Mouse (Mus musculus): ENCODE measurements at regions not wholly inside any gene's neighbourhood (a gene's known extent, or its start where the extent isn't known, plus 50 kb on each side); places are given as distances from the start of the nearest gene placed in this dataset.

DNA sequence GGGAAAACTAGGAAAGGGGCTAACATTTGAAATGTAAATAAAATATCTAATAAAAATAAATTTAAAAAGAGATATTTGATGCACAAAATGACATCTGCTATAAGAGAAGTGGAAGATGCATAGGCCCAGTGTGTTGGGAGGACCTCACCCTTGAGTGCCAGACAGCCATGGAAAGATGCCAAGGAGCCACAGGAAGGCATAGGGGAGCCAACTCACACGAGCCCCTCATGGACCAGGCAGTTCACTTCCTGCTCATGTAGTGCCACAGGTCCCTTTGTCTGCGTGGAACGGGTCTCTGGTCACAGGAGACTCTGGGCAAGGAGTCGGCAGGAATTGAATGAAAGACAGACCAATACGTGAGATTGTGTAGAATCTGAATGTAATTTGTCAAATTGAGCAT is 152.0 kb downstream of the Med10 start:
- Histone ChIP-seq H3K27me3 (replicated peaks) (no peaks in the 10 kb centered on the region), H3K4me2 (ENCODE audit: insufficient read depth, low read depth, poor library complexity, severe bottlenecking) (no peak overlapping the region), H3K27ac (ENCODE audit: insufficient read depth, low read depth) (no peak overlapping the region), H3K4me3 (replicated peaks in 1 of 3; ENCODE audit: low read depth in 2 of 3, low read length in 2 of 3, poor library complexity in 1 of 3) (no peak overlapping the region), H3K36me3 (replicated peaks in 1 of 2; ENCODE audit: control insufficient read depth in 1 of 2, insufficient read depth in 1 of 2, low read length in 1 of 2) (no peaks in the 10 kb centered on the region), H3K4me1 (ENCODE audit: control insufficient read depth in 1 of 2, insufficient read depth in 2 of 2) (no peaks in the 10 kb centered on the region), H3K79me2 (replicated peaks; ENCODE audit: control insufficient read depth, extremely low read depth, insufficient read depth, poor library complexity, severe bottlenecking) (no peaks in the 10 kb centered on the region), H3K9me3 (replicated peaks; ENCODE audit: low read length) (peaks cover 70% of the 10 kb centered on the region), H3K9ac (ENCODE audit: insufficient read depth, low read depth) (no peak overlapping the region)
- dilution Hi-C loops (cut with MboI; ENCODE audit: extremely low pct_ligation_motif_present, extremely low pct_unique_long_range_greater_than_20kb, low sequenced_read_pairs): no loop called here
- TF ChIP-seq SMC3 (IDR thresholded peaks at IDR 0.05; ENCODE audit: low read depth, low read length) (no peak), CTCF (conservative IDR thresholded peaks at IDR 0.05 in 1 of 2, IDR thresholded peaks at IDR 0.05 in 1 of 2; ENCODE audit: low read depth in 2 of 2, low read length in 2 of 2) (no peak), MAZ (IDR thresholded peaks at IDR 0.05; ENCODE audit: low read depth, low read length) (no peak), POLR2A (IDR thresholded peaks at IDR 0.05; ENCODE audit: low read depth, low read length) (no peak), USF2 (conservative IDR thresholded peaks at IDR 0.05; ENCODE audit: low read depth, low read length) (no peak), ELF1 (IDR thresholded peaks at IDR 0.05; ENCODE audit: low read depth, low read length) (no peak), MAX (IDR thresholded peaks at IDR 0.05; ENCODE audit: low read length) (no peak), RAD21 (IDR thresholded peaks at IDR 0.05; ENCODE audit: low read depth, low read length) (no peak), SIN3A (IDR thresholded peaks at IDR 0.05; ENCODE audit: low read length) (no peak), MXI1 (IDR thresholded peaks at IDR 0.05; ENCODE audit: low read depth, low read length) (no peak), CHD1 (IDR thresholded peaks at IDR 0.05; ENCODE audit: low read depth, low read length) (no peak), HCFC1 (IDR thresholded peaks at IDR 0.05; ENCODE audit: low read depth, low read length) (no peak), ETS1 (conservative IDR thresholded peaks at IDR 0.05; ENCODE audit: low read depth, low read length) (no peak), NRF1 (IDR thresholded peaks at IDR 0.05; ENCODE audit: low read depth, low read length) (no peak), KAT2A (IDR thresholded peaks at IDR 0.05; ENCODE audit: insufficient replicate concordance, low read length) (no peak), NELFE (IDR thresholded peaks at IDR 0.05; ENCODE audit: low read depth, low read length) (no peak)
- no peak for DNase-seq (ENCODE audit: extremely low read depth)
- in situ Hi-C loops (cut with MboI; ENCODE audit: low pct_ligation_motif_present, low pct_unique_long_range_greater_than_20kb, low sequenced_read_pairs): no loop called here

DNA sequence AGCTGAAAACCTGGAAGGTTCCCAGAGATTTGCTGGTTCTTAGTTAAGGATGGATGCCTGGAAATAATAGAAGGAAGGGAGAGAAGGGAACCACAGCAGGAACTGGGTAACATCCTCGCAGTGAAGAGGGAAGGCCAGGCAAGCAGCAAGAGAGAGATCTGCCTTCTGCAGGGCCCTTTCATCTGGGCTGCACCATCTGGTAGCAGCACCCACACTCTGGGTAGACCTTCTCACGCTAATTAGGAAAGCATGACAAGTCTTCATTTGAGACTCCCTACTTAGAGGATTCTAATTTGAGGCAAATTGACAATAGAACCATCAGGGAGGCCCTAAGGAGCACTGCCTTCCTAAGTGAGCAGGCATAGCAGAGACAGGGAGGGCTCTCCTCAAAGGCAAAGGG is 153.3 kb downstream of the Med10 start:
- Histone ChIP-seq H3K4me3 (replicated peaks in 1 of 3; ENCODE audit: low read depth in 2 of 3, low read length in 2 of 3, poor library complexity in 1 of 3) (no peak overlapping the region), H3K4me1 (ENCODE audit: control insufficient read depth in 1 of 2, insufficient read depth in 2 of 2) (no peaks in the 10 kb centered on the region), H3K4me2 (ENCODE audit: insufficient read depth, low read depth, poor library complexity, severe bottlenecking) (no peak overlapping the region), H3K36me3 (replicated peaks in 1 of 2; ENCODE audit: control insufficient read depth in 1 of 2, insufficient read depth in 1 of 2, low read length in 1 of 2) (no peaks in the 10 kb centered on the region), H3K9me3 (replicated peaks; ENCODE audit: low read length) (peaks cover 70% of the 10 kb centered on the region), H3K79me2 (replicated peaks; ENCODE audit: control insufficient read depth, extremely low read depth, insufficient read depth, poor library complexity, severe bottlenecking) (no peaks in the 10 kb centered on the region), H3K9ac (ENCODE audit: insufficient read depth, low read depth) (no peak overlapping the region), H3K27ac (ENCODE audit: insufficient read depth, low read depth) (no peak overlapping the region), H3K27me3 (replicated peaks) (no peaks in the 10 kb centered on the region)
- no peak for DNase-seq (ENCODE audit: extremely low read depth)
- in situ Hi-C loops (cut with MboI; ENCODE audit: low pct_ligation_motif_present, low pct_unique_long_range_greater_than_20kb, low sequenced_read_pairs) (no loop called here), dilution Hi-C loops (cut with MboI; ENCODE audit: extremely low pct_ligation_motif_present, extremely low pct_unique_long_range_greater_than_20kb, low sequenced_read_pairs) (no loop called here)
- TF ChIP-seq ETS1 (conservative IDR thresholded peaks at IDR 0.05; ENCODE audit: low read depth, low read length): no peak
- no peak for TF ChIP-seq ZKSCAN1 (IDR thresholded peaks at IDR 0.05; ENCODE audit: borderline replicate concordance, low read depth, low read length)
- TF ChIP-seq E2F4 (IDR thresholded peaks at IDR 0.05; ENCODE audit: insufficient replicate concordance, low read depth, low read length): no peak
- TF ChIP-seq CTCF (conservative IDR thresholded peaks at IDR 0.05 in 1 of 2, IDR thresholded peaks at IDR 0.05 in 1 of 2; ENCODE audit: low read depth in 2 of 2, low read length in 2 of 2): no peak
- TF ChIP-seq MEF2A (IDR thresholded peaks at IDR 0.05; ENCODE audit: borderline replicate concordance, low read depth, low read length): no peak
- no peak for TF ChIP-seq NRF1 (IDR thresholded peaks at IDR 0.05; ENCODE audit: low read depth, low read length)
- TF ChIP-seq MAX (IDR thresholded peaks at IDR 0.05; ENCODE audit: low read length): no peak
- no peak for TF ChIP-seq POLR2A (IDR thresholded peaks at IDR 0.05; ENCODE audit: low read depth, low read length)
- TF ChIP-seq ELF1 (IDR thresholded peaks at IDR 0.05; ENCODE audit: low read depth, low read length): no peak
- TF ChIP-seq NELFE (IDR thresholded peaks at IDR 0.05; ENCODE audit: low read depth, low read length): no peak
- TF ChIP-seq RAD21 (IDR thresholded peaks at IDR 0.05; ENCODE audit: low read depth, low read length): no peak
- no peak for TF ChIP-seq MAFK (IDR thresholded peaks at IDR 0.05; ENCODE audit: insufficient replicate concordance, low read length)
- TF ChIP-seq ZNF384 (IDR thresholded peaks at IDR 0.05; ENCODE audit: low read depth, low read length): no peak
- no peak for TF ChIP-seq EP300 (IDR thresholded peaks at IDR 0.05; ENCODE audit: low read length)
- no peak for TF ChIP-seq USF1 (IDR thresholded peaks at IDR 0.05; ENCODE audit: low read depth, low read length)
- TF ChIP-seq RCOR1 (conservative IDR thresholded peaks at IDR 0.05; ENCODE audit: low read depth, low read length): no peak
- no peak for TF ChIP-seq BHLHE40 (IDR thresholded peaks at IDR 0.05; ENCODE audit: low read depth, low read length)
- no peak for TF ChIP-seq MYC (IDR thresholded peaks at IDR 0.05; ENCODE audit: low read depth, low read length)
- TF ChIP-seq SIN3A (IDR thresholded peaks at IDR 0.05; ENCODE audit: low read length): no peak
